Mouse (Mus musculus): Measurements from ENCODE around the gene Plekhs1. TPM values are rescaled to one million over a fixed set of nuclear protein-coding genes. Genes with fewer than 3 reads are reported as not detected.

The Plekhs1 gene
- polyA plus RNA-seq, 1 experiment from 2014 or later = 0.08 TPM

DNA sequence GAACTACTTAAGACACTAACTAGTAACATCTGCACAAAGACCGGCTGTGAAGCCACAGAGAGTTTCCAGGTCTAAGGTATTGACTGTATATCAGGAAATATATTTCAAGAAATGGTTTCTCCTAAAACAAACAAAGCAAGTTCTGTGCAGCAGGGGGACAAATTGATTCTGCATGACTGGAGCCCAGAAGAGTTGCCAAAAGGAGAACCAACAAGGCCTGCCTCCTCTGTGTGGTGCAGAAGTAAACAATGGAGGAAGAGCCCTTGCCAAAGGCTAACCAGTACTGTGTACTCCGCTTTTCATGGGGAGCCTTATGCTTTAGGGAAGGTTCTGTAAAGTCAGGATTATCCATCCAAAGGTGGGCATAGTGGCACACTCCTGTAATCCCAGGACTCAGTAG is 1.2 kb upstream of the Plekhs1 start:
- Histone ChIP-seq H3K9me3 (no peaks in the 10 kb centered on the region), H3K4me3 (no peak overlapping the region), H3K36me3 (no peaks in the 10 kb centered on the region), H3K27ac (no peak overlapping the region), H3K9ac (no peak overlapping the region), H3K4me2 (replicated peaks) (no peak overlapping the region), H3K27me3 (no peaks in the 10 kb centered on the region), H3K4me1 (peaks cover 15% of the 10 kb centered on the region)
- no peak for ATAC-seq (ENCODE audit: low FRiP score, low read depth)
- WGBS = 59% methylated on average over 2 of the region's 2 CpGs

GRCm38 (mm10) chr19:56462786-56463185 is 1.3 kb downstream of the Plekhs1 start:
- WGBS = 65% methylated on average over 4 of the region's 4 CpGs
- no peak for ATAC-seq (ENCODE audit: low FRiP score, low read depth)

GRCm38 (mm10) chr19:56466486-56466885 is 5.0 kb downstream of the Plekhs1 start:
- no peak overlapping the region for H3K27ac ChIP-seq
- H3K4me2 ChIP-seq (replicated peaks) = no peak overlapping the region
- 86% methylated on average over 8 of the region's 8 CpGs for WGBS
- no peaks in the 10 kb centered on the region for H3K36me3 ChIP-seq
- peaks cover 4% of the 10 kb centered on the region; the same call in 1 of the 2 replicates for H3K4me1 ChIP-seq
- no peak overlapping the region for H3K4me3 ChIP-seq
- ATAC-seq (ENCODE audit: low FRiP score, low read depth) = no peak
- no peak overlapping the region for H3K9ac ChIP-seq
- no peaks in the 10 kb centered on the region for H3K27me3 ChIP-seq
- H3K9me3 ChIP-seq = no peaks in the 10 kb centered on the region

More at GRCm38 (mm10) chr19:56462786-56463185, 1.3 kb downstream of the Plekhs1 start:
- Histone ChIP-seq H3K4me1 (peaks cover 7% of the 10 kb centered on the region), H3K4me2 (replicated peaks) (no peak overlapping the region), H3K36me3 (no peaks in the 10 kb centered on the region), H3K9me3 (no peaks in the 10 kb centered on the region), H3K27ac (no peak overlapping the region), H3K9ac (no peak overlapping the region), H3K4me3 (no peak overlapping the region), H3K27me3 (no peaks in the 10 kb centered on the region)

DNA sequence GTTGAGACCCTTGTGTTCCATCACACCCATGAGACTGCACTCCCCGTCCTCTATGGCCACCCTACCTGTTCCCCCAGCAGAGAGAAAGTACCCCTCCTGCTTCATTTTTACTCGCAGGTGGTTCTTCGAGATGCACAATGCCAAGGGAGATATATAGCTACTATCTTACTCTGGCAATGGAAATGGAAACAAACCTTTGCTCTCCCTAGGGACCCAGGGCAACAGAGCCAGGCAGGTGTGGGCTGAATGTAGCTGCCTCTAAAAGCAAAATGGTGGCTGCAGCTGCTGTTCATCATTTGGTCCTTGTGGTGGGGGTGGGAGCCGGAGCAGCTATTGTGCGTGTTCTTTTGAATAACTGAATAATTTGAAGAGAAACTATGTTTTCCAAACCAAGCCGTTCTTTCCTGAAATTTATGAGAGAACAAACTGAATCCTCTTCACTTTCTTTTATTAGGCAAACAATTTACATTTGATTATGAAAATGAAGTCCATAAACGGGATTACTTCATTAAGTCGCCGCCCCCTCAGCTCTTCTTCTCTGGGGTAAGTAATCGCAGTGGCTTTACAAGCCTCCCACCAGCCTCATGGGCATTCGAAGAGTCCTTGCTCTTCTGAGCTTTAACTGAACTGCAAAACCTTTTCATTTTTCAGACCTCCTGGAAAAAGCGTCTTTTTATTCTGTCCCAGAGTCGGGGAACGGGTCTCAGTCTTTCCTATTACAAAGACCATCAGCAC is 9.0 kb downstream of the Plekhs1 start:
- H3K4me3 ChIP-seq = no peak overlapping the region
- ATAC-seq (ENCODE audit: low FRiP score, low read depth) = no peak
- WGBS = 83% methylated on average over 14 of the region's 14 CpGs
- no peak overlapping the region for H3K27ac ChIP-seq
- H3K9ac ChIP-seq = no peak overlapping the region
- no peaks in the 10 kb centered on the region for H3K9me3 ChIP-seq
- no peak overlapping the region for H3K4me2 ChIP-seq (replicated peaks)
- no peaks in the 10 kb centered on the region for H3K36me3 ChIP-seq
- no peaks in the 10 kb centered on the region for H3K27me3 ChIP-seq
- peaks cover 14% of the 10 kb centered on the region for H3K4me1 ChIP-seq

- Histone ChIP-seq H3K9ac (no peak overlapping the region), H3K4me1 (peaks cover 14% of the 10 kb centered on the region), H3K27ac (no peak overlapping the region), H3K27me3 (no peaks in the 10 kb centered on the region), H3K36me3 (no peaks in the 10 kb centered on the region), H3K4me3 (no peak overlapping the region), H3K9me3 (no peaks in the 10 kb centered on the region), H3K4me2 (replicated peaks) (no peak overlapping the region)
- WGBS = 78% methylated on average over 10 of the region's 10 CpGs
- ATAC-seq (ENCODE audit: low FRiP score, low read depth) = no peak
Measured at GRCm38 (mm10) chr19:56471934-56472333, 10.5 kb downstream of the Plekhs1 start.

DNA sequence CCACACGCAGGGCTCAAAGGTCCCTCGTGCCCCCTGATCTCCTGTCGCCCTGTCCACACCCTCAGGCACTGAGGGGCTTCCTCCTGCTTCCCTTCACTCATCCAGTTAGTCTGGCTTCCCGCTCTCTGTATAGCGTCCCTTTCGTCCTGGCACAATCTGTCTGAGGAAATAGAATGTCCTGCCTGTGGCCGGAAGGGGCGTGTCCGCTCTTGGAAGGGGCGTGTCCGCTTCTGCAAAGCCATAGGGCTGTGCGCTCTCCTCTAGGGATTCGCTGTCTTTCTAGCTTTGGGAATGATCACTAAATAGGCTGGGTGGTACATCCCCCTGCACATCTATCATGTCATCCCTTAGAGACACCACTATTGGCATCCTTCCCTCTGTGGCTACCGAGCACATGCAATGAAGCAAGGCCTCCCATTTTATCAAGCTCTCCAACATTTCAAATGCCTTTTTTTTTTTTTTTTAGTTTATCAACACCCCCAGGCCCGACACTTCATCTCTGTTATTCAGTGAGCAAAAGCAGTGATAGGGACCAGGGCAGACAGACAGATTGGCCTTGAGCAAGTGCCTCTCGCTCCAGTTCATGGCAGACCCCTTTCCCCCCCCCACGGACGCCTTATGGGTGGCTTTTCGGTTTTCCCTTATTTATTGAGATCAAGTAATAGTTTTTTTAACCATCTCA is 13.6 kb downstream of the Plekhs1 start:
- Histone ChIP-seq H3K9ac (no peak overlapping the region), H3K4me3 (no peak overlapping the region), H3K4me1 (peaks cover 14% of the 10 kb centered on the region), H3K9me3 (no peaks in the 10 kb centered on the region), H3K27me3 (no peaks in the 10 kb centered on the region), H3K4me2 (replicated peaks) (peak overlapping the region; percentile 14; the same call in 1 of the 2 replicates), H3K27ac (no peak overlapping the region), H3K36me3 (no peaks in the 10 kb centered on the region)
- WGBS = 62% methylated on average over 19 of the region's 19 CpGs
- ATAC-seq (ENCODE audit: low FRiP score, low read depth) = no peak

- no peak overlapping the region for H3K4me2 ChIP-seq (replicated peaks)
- ATAC-seq (ENCODE audit: low FRiP score, low read depth) = no peak
- H3K36me3 ChIP-seq = no peaks in the 10 kb centered on the region
- no peak overlapping the region for H3K9ac ChIP-seq
- no peak overlapping the region for H3K27ac ChIP-seq
- H3K4me3 ChIP-seq = no peak overlapping the region
- H3K27me3 ChIP-seq = no peaks in the 10 kb centered on the region
- H3K9me3 ChIP-seq = no peaks in the 10 kb centered on the region
- WGBS = 30% methylated on average over 2 of the region's 2 CpGs
- H3K4me1 ChIP-seq = peaks cover 14% of the 10 kb centered on the region
Measured at GRCm38 (mm10) chr19:56476546-56476945, 15.1 kb downstream of the Plekhs1 start.

DNA sequence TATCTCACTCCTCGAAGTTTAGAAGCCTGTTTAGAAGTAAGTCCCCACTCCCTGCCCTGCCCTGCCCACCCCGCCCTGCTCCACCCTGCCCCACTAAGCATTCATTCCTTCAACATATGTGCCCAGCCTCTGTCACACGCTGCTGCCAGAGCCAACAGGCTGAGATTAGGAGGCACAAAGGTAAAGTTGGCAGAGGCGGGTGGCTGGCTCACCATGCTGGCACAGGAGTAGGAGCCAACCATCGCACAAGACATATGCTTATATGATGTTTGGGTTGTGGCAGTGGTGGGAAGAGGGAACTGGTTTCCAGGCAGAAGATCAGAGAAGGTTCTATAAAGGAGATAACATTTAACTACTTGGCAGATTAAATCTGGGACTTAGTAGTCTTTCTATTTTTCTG is 15.8 kb downstream of the Plekhs1 start:
- H3K9me3 ChIP-seq = no peaks in the 10 kb centered on the region
- H3K9ac ChIP-seq = no peak overlapping the region
- ATAC-seq (ENCODE audit: low FRiP score, low read depth) = no peak
- H3K36me3 ChIP-seq = no peaks in the 10 kb centered on the region
- H3K27ac ChIP-seq = no peak overlapping the region
- 84% methylated on average over 5 of the region's 5 CpGs for WGBS
- no peaks in the 10 kb centered on the region for H3K27me3 ChIP-seq
- no peak overlapping the region for H3K4me3 ChIP-seq
- no peak overlapping the region for H3K4me2 ChIP-seq (replicated peaks)
- H3K4me1 ChIP-seq = peaks cover 14% of the 10 kb centered on the region

GRCm38 (mm10) chr19:56477832-56478231 is 16.4 kb downstream of the Plekhs1 start:
- Histone ChIP-seq H3K36me3 (no peaks in the 10 kb centered on the region), H3K9ac (no peak overlapping the region), H3K9me3 (no peaks in the 10 kb centered on the region), H3K4me1 (peaks cover 10% of the 10 kb centered on the region), H3K4me3 (no peak overlapping the region), H3K27ac (no peak overlapping the region), H3K4me2 (replicated peaks) (no peak overlapping the region), H3K27me3 (no peaks in the 10 kb centered on the region)
- 77% methylated on average over 3 of the region's 3 CpGs for WGBS
- ATAC-seq (ENCODE audit: low FRiP score, low read depth) = no peak

DNA sequence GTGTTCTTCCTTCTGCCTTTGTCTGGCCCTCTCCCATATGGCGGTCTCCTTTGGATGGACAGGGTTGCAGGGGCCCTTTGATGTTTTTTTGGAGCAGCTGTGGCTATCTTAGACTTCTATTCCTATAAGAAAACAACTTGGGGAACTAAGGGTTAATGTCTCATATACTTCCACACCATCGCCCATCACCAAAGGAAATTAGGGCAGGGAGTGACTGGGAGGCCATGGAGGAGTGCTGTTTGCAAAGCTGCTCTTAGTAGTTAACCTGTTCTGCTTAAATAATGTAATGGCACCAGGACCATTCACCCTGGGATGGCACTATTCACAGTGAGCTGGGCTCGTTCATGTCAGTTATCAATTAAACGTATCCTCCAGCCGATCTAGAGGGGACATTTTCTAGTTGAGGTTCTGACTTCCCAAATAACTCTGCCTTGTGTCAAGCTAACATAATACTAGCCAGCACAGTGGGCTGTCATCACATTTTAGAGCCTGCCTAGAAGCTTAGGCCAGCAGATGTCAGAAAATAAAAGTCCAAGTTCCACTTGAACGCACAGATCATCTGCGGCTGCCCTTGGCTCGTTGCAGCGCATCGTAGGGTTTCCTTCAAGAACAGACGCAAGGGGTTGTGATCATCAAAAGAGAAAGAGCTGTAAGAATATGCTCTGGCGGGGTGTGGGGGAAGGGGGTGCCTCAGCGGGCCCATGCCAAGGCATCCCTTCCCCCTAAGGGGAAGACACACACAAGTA is 23.4 kb downstream of the Plekhs1 start:
- no peak overlapping the region for H3K27ac ChIP-seq
- H3K9ac ChIP-seq = no peak overlapping the region
- H3K4me1 ChIP-seq = peaks cover 8% of the 10 kb centered on the region
- no peak overlapping the region for H3K4me3 ChIP-seq
- H3K36me3 ChIP-seq = no peaks in the 10 kb centered on the region
- no peak for ATAC-seq (ENCODE audit: low FRiP score, low read depth)
- 64% methylated on average over 13 of the region's 13 CpGs for WGBS
- no peak overlapping the region for H3K4me2 ChIP-seq (replicated peaks)
- H3K9me3 ChIP-seq = no peaks in the 10 kb centered on the region; the same call in 1 of the 2 replicates
- no peaks in the 10 kb centered on the region for H3K27me3 ChIP-seq

DNA sequence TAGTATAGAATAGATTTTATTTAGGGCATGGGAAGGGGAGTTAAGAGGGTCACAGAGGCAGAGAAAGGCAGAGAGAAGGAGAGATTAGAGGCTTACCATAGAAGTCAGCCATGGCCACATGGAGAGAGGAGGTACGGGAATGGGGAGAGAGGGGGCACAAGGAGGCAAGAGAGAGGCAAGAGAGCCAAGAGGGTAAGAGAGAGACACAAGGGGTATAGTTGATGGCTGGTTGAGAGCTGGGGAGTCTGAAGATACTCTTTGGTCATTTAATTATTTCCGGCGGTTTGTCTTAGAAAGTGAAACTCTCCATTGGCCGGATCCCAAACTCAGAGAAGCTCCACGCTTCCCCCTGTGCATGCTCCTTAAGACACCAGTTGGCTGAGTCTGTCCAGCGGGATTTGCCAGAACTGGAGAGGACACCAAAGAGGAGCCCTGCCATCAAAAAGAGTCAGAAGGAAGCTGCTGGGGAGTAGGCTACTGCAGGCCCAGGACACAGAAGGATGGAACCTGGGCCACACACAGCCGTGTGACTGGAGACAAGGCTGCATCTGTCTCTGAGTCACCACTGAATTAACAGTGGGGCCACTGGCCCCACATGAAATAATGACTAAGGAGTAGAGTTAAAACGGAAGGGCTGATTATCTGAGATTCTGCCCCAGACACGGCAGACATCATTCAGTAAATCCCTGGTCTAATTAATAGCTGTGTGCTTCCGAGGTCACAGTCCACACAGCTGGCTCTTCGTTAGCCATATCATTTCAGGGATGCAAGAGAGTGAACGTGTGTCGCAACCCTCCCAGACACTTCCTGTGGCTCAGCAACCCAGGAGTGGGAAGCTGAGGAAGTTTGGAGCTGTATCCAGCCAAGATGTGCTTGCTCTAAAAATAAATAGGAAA is 24.2 kb downstream of the Plekhs1 start:
- no peaks in the 10 kb centered on the region for H3K36me3 ChIP-seq
- ATAC-seq (ENCODE audit: low FRiP score, low read depth) = no peak
- no peak overlapping the region for H3K9ac ChIP-seq
- H3K4me2 ChIP-seq (replicated peaks) = no peak overlapping the region
- no peaks in the 10 kb centered on the region; the same call in 1 of the 2 replicates for H3K9me3 ChIP-seq
- WGBS = 47% methylated on average over 13 of the region's 13 CpGs
- no peak overlapping the region for H3K4me3 ChIP-seq
- H3K27me3 ChIP-seq = no peaks in the 10 kb centered on the region
- H3K4me1 ChIP-seq = peaks cover 8% of the 10 kb centered on the region
- H3K27ac ChIP-seq = no peak overlapping the region
